In the genomic region with DNA sequence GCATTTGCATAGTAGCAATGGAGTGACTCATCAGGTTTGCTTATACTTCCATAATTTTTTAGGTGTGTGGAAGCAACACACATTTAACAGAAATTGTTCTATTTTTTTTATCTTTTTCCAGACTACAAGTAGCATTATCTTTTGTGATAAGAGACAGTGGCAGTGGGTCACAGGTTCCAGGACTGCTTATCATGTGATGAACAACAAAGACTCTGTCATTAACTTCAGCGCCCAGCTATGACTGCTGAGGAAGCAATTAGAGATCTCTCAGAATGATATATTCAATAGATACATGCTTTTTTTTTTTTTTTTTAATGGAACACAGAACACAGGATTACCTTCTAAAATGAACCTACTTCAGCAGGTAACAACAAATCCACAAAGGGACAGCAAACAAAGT, we compare ENCODE assay signal across 17 mouse cellular contexts.
"Had no signal": no experiment of that assay in that cellular context is flagged by ENCODE, and none has a peak within 500 bp of the region (broad histone marks: within the 10 kb centered on the region; RNA-seq: fewer than 3 reads in every experiment).

No protein-coding gene starts in this region.

- H3K9ac ChIP-seq: liver, embryonic 15.5 days; lung, embryonic 15.5 days had no signal

- H3K4me3 ChIP-seq: liver, embryonic 15.5 days; lung, embryonic 15.5 days had no signal

- H3K27ac ChIP-seq: liver, embryonic 15.5 days; lung, embryonic 15.5 days; stomach, postnatal 0 days had no signal

- H3K9me3 ChIP-seq: liver, embryonic 15.5 days; lung, embryonic 15.5 days had no signal

- H3K27me3 ChIP-seq: liver, embryonic 15.5 days; lung, embryonic 15.5 days had no signal

- H3K4me2 ChIP-seq: liver, embryonic 15.5 days; lung, embryonic 15.5 days; midbrain, embryonic 11.5 days had no signal

- DNase-seq: kidney, adult 11 months; kidney, adult 9 months; kidney, postnatal 14 days; kidney, postnatal 4 days; layer of hippocampus, adult 9-11 months; lung, postnatal 14 days; lung, postnatal 4 days; midbrain, embryonic 14.5 days; right cerebral cortex, postnatal 14 days; right cerebral cortex, postnatal 4 days; thymus, adult 2 months; thymus, postnatal 14 days; thymus, postnatal 4 days had no signal
